Mouse (Mus musculus) heart, postnatal 25 days (tissue): Measurements from ENCODE around the gene Rbm47. TPM values are rescaled to one million over a fixed set of nuclear protein-coding genes. Genes with fewer than 3 reads are reported as not detected.
A peak's percentile ranks its signal among the peaks of the same experiment; 100 is the strongest.

ENCODE experiments used
- DNase-seq: peaks from one replicate; pipeline ENCODE4 v3.0.0; 2022; ENCODE audit warnings: low spot score
- intact Hi-C: fragments of 180-260 bp; cut with DNase I; formaldehyde crosslinking; loops from one replicate; pipeline ENCODE4 v1.15.1; 2025
- total RNA-seq, 2 experiments: library from RNA; stranded (reverse); gene quantifications; 2 replicates each; pipeline ENCODE4 v1.2.3; 2021

The Rbm47 gene
- total RNA-seq, 2 experiments from 2014 or later: 1.7 to 2.8 TPM

- intact Hi-C loops: no loop called here
Observed at GRCm38 (mm10) chr5:66135161-66135852, 37.6 kb downstream of the Rbm47 start.

GRCm38 (mm10) chr5:66134578-66134977, 38.3 kb downstream of the Rbm47 start:
- intact Hi-C loops: no loop called here
- no peak for DNase-seq

More at GRCm38 (mm10) chr5:66135161-66135852, 37.6 kb downstream of the Rbm47 start:
- no peak for DNase-seq

- intact Hi-C loops: no loop called here
- DNase-seq: no peak
Observed at GRCm38 (mm10) chr5:66128948-66129347, 44.0 kb downstream of the Rbm47 start.

- intact Hi-C loops: no loop called here
Observed at GRCm38 (mm10) chr5:66125418-66125817, 47.5 kb downstream of the Rbm47 start.

GRCm38 (mm10) chr5:66124931-66125330, 48.0 kb downstream of the Rbm47 start:
- no peak for DNase-seq
- intact Hi-C loops: no loop called here

More at GRCm38 (mm10) chr5:66125418-66125817, 47.5 kb downstream of the Rbm47 start:
- DNase-seq: no peak

- no peak for DNase-seq
- intact Hi-C loops: no loop called here
Observed at GRCm38 (mm10) chr5:66124089-66124400, 48.9 kb downstream of the Rbm47 start.

GRCm38 (mm10) chr5:66123295-66124088, 49.4 kb downstream of the Rbm47 start:
- DNase-seq: no peak
- intact Hi-C loops: no loop called here

- intact Hi-C loops: no loop called here
Observed at GRCm38 (mm10) chr5:66121255-66121654, 51.7 kb downstream of the Rbm47 start.

GRCm38 (mm10) chr5:66114751-66115150, 58.2 kb downstream of the Rbm47 start:
- no peak for DNase-seq
- intact Hi-C loops: no loop called here

More at GRCm38 (mm10) chr5:66121255-66121654, 51.7 kb downstream of the Rbm47 start:
- no peak for DNase-seq

GRCm38 (mm10) chr5:66114208-66114607, 58.7 kb downstream of the Rbm47 start:
- intact Hi-C loops: no loop called here

GRCm38 (mm10) chr5:66112059-66112458, 60.9 kb downstream of the Rbm47 start:
- intact Hi-C loops: no loop called here
- peak; percentile 40 for DNase-seq

More at GRCm38 (mm10) chr5:66114208-66114607, 58.7 kb downstream of the Rbm47 start:
- DNase-seq: no peak

- intact Hi-C loops: no loop called here
- DNase-seq: no peak
Observed at GRCm38 (mm10) chr5:66106372-66106771, 66.5 kb downstream of the Rbm47 start.

- no peak for DNase-seq
- intact Hi-C loops: no loop called here
Observed at GRCm38 (mm10) chr5:66105946-66106345, 67.0 kb downstream of the Rbm47 start.

- intact Hi-C loops: no loop called here
- no peak for DNase-seq
Observed at GRCm38 (mm10) chr5:66105366-66105765, 67.6 kb downstream of the Rbm47 start.

- DNase-seq: no peak
- intact Hi-C loops: no loop called here
Observed at GRCm38 (mm10) chr5:66103386-66103785, 69.5 kb downstream of the Rbm47 start.

GRCm38 (mm10) chr5:66102821-66103220, 70.1 kb downstream of the Rbm47 start:
- intact Hi-C loops: no loop called here
- no peak for DNase-seq

- DNase-seq: no peak
- intact Hi-C loops: no loop called here
Observed at GRCm38 (mm10) chr5:66101577-66101976, 71.3 kb downstream of the Rbm47 start.

GRCm38 (mm10) chr5:66100322-66100721, 72.6 kb downstream of the Rbm47 start:
- no peak for DNase-seq
- intact Hi-C loops: no loop called here

GRCm38 (mm10) chr5:66098094-66098871, 74.6 kb downstream of the Rbm47 start:
- DNase-seq: no peak
- intact Hi-C loops: no loop called here

- intact Hi-C loops: no loop called here
- DNase-seq: no peak
Observed at GRCm38 (mm10) chr5:66096081-66096480, 76.8 kb downstream of the Rbm47 start.

GRCm38 (mm10) chr5:66095166-66095565, 77.8 kb downstream of the Rbm47 start:
- DNase-seq: no peak
- intact Hi-C loops: no loop called here
